Mouse (Mus musculus) retina, postnatal 1 day (tissue): ENCODE data around the gene Hmgn5.

Experiments used
- DNase-seq: peaks from one replicate; pipeline ENCODE4 v3.0.0-alpha.2; 2012

Gene Hmgn5

GRCm38 (mm10) chrX:109013283-109013682, at the start of gene Hmgn5:
TSS of gene Hmgn5 (minus strand) at chrX:109013404.
- DNase-seq: peak; percentile 95

DNA sequence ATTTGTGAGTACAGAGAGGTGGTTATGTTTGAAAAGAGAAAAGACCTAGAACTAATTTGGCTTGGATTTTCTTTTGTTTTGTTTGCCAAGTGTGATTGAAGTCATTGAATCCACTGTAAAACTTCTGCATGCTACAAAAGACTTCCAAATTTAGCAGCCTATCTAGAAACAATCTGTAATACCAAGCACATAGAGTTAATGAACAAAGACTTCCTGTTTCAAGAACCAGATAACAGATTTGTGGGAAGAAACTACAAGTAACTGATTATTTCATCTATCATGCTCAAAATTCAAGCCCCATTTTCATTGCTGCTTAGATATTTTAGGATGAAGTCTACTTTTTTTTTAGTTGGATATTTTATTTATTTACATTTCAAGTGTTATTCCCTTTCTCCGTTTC, 34.6 kb upstream of the Hmgn5 start:
- DNase-seq: no peak

DNA sequence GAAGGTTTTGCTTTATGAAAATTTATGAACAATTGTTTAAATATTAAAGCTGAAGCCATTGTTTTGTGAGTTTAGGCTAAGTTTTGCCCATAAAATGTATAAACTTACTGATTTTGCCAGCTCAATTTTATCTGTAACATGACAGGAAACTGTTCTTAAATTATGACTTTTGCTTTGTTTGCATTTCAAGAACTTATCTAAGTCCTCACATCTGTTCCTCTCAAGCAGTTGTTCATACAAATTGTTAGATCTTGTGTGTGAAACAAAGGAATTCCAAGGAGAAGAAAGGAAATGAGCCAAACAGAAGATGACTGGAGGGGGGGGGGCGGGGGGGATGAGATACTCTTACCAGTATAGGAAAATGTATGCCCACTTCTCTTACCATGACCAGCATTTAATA, 13.0 kb upstream of the Hmgn5 start:
- no peak for DNase-seq

- no peak for DNase-seq
Observed at GRCm38 (mm10) chrX:109020858-109021257, 7.7 kb upstream of the Hmgn5 start.

GRCm38 (mm10) chrX:109014166-109014565, 962 bp upstream of the Hmgn5 start:
- peak; percentile 4 for DNase-seq

DNA sequence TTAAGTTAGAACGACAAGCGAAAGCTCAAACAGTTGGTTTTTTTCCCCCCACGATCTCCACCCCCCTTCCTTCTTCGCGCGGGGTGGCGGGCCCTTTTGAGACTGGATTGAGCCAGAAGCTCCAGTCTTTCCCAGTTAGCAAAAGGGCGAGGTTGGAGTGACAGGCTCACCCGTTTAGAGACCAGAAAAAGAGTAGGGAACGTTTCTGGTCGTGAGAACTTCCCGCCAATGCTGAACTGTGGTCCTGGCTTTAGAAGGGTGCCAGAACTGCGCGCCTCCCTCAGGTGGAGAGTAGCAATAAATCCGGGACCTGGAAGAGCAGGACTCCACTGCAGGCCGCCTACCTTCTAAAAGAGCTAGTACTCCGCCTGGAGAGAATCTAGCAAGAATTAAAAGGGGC, 482 bp upstream of the Hmgn5 start:
- DNase-seq: no peak

DNA sequence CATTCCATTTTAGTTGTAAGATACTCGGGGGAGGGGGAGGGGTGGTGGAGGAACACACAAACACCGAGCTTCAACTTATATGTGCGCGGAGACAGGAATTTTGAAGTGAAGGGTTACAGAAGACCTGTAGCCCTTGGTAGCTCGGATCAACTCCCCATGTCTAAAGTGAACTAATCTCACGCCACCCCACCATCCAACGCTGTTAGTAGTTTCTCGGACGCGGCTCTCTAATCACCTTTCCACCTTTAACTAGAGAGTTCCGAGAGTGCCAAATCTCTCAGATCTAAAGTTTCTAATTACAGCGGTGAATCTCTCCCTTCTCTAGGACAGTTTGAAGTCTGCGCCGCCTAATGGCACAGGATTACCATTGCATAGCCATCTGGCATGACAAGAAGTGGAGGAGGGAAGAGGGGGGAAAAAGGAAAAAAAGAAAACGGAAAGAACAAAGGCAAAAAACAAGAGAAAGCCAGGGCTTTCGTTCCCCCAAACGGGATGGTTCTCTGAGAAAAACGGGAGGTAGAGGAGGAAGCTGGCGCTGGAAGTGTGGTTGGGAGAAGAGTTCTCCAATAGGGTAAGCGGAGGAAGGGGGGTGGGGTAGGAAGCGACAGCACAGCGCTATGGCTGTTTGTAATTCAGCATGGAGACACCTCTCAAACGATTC, 703 bp downstream of the Hmgn5 start:
- DNase-seq: peak; percentile 86

DNA sequence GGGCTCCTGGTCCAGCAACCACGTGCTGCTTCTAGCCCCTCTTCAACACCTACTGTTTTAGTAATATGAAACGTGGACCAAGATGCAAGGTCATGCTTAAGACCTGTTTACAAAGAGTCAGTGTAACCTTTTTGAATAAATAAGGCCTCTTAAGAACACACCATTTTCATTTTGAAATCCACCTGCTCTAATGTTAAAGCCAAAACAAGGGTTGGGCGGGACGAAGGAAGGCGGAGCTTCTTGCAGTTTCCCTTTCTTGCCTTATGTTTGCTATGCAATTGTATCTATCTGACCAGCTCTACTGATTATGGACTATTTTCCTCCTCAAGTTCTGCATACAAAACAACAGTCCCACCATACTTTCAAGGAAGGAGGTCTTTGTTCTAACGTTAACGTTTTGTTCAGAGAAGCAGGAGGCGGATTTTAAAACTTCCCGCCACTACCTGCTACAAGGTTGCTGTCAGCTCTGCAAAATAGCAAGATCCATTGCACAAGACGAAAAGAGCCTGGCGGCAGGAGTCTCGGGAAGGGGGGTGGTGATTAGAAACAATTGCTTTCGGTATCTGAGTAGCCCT, 1.5 kb downstream of the Hmgn5 start:
- DNase-seq: peak; percentile 31

- DNase-seq: peak; percentile 2
Observed at GRCm38 (mm10) chrX:109001277-109001676, 11.9 kb downstream of the Hmgn5 start.
